Mouse (Mus musculus): ENCODE measurements around the gene Dnah8. TPM values are rescaled to one million over a fixed set of nuclear protein-coding genes. Genes with fewer than 3 reads are reported as not detected.
A peak's percentile ranks its signal among the peaks of the same experiment; 100 is the strongest.

Dnah8 gene
- polyA plus RNA-seq, 1 experiment, result 10.7 TPM

- Histone ChIP-seq H3K4me1 (ENCODE audit: control insufficient read depth, insufficient read depth, insufficient read length, low read length) (0 out of 2 replicates have a peak, but pooled peaks cover 3% of the 10 kb centered on the region), H3K27ac (ENCODE audit: insufficient read depth, low read depth, low read length) (no peak overlapping the region), H3K27me3 (ENCODE audit: control insufficient read depth, insufficient read depth, low read length) (no peaks in the 10 kb centered on the region), H3K36me3 (ENCODE audit: control insufficient read depth, insufficient read depth, low read length) (peaks cover 2% of the 10 kb centered on the region; the same call in 1 of the 2 replicates), H3K4me3 (ENCODE audit: low read depth, low read length) (no peak overlapping the region)
- WGBS, result 67% methylated on average over 17 of the region's 17 CpGs
- no peak for TF ChIP-seq POLR2A (IDR thresholded peaks at IDR 0.05; ENCODE audit: low read depth, low read length)
- TF ChIP-seq CTCF (IDR thresholded peaks at IDR 0.05; ENCODE audit: extremely low read depth, insufficient read length, insufficient replicate concordance, low read depth, low read length), result no peak
Measured at GRCm38 (mm10) chr17:30635367-30635766, 11.2 kb downstream of the Dnah8 start.

GRCm38 (mm10) chr17:30637714-30638113 lies 13.6 kb downstream of the Dnah8 start:
- Histone ChIP-seq H3K27me3 (ENCODE audit: control insufficient read depth, insufficient read depth, low read length) (no peaks in the 10 kb centered on the region), H3K27ac (ENCODE audit: insufficient read depth, low read depth, low read length) (no peak overlapping the region), H3K4me3 (ENCODE audit: low read depth, low read length) (no peak overlapping the region), H3K36me3 (ENCODE audit: control insufficient read depth, insufficient read depth, low read length) (peaks cover 2% of the 10 kb centered on the region; the same call in 1 of the 2 replicates), H3K4me1 (ENCODE audit: control insufficient read depth, insufficient read depth, insufficient read length, low read length) (0 out of 2 replicates have a peak, but pooled peaks cover 3% of the 10 kb centered on the region)
- TF ChIP-seq POLR2A (IDR thresholded peaks at IDR 0.05; ENCODE audit: low read depth, low read length) (no peak), CTCF (IDR thresholded peaks at IDR 0.05; ENCODE audit: extremely low read depth, insufficient read length, insufficient replicate concordance, low read depth, low read length) (no peak)
- WGBS, result 29% methylated on average over 1 of the region's 1 CpGs

- H3K4me1 ChIP-seq (ENCODE audit: control insufficient read depth, insufficient read depth, insufficient read length, low read length), result 0 out of 2 replicates have a peak, but pooled peaks cover 3% of the 10 kb centered on the region
- 55% methylated on average over 2 of the region's 2 CpGs for WGBS
Measured at GRCm38 (mm10) chr17:30638996-30639395, 14.8 kb downstream of the Dnah8 start.

GRCm38 (mm10) chr17:30640896-30641295 lies 16.7 kb downstream of the Dnah8 start:
- H3K27ac ChIP-seq (ENCODE audit: insufficient read depth, low read depth, low read length), result no peak overlapping the region
- no peaks in the 10 kb centered on the region for H3K27me3 ChIP-seq (ENCODE audit: control insufficient read depth, insufficient read depth, low read length)
- peaks cover 4% of the 10 kb centered on the region; the same call in 1 of the 2 replicates for H3K36me3 ChIP-seq (ENCODE audit: control insufficient read depth, insufficient read depth, low read length)
- 0 out of 2 replicates have a peak, but pooled peaks cover 3% of the 10 kb centered on the region for H3K4me1 ChIP-seq (ENCODE audit: control insufficient read depth, insufficient read depth, insufficient read length, low read length)
- TF ChIP-seq POLR2A (IDR thresholded peaks at IDR 0.05; ENCODE audit: low read depth, low read length) (no peak), CTCF (IDR thresholded peaks at IDR 0.05; ENCODE audit: extremely low read depth, insufficient read length, insufficient replicate concordance, low read depth, low read length) (no peak)
- 86% methylated on average over 5 of the region's 5 CpGs for WGBS
- H3K4me3 ChIP-seq (ENCODE audit: low read depth, low read length), result no peak overlapping the region

More at GRCm38 (mm10) chr17:30638996-30639395, 14.8 kb downstream of the Dnah8 start:
- Histone ChIP-seq H3K27me3 (ENCODE audit: control insufficient read depth, insufficient read depth, low read length) (no peaks in the 10 kb centered on the region), H3K36me3 (ENCODE audit: control insufficient read depth, insufficient read depth, low read length) (peaks cover 2% of the 10 kb centered on the region; the same call in 1 of the 2 replicates), H3K4me3 (ENCODE audit: low read depth, low read length) (no peak overlapping the region), H3K27ac (ENCODE audit: insufficient read depth, low read depth, low read length) (no peak overlapping the region)
- no peak for TF ChIP-seq POLR2A (IDR thresholded peaks at IDR 0.05; ENCODE audit: low read depth, low read length)
- no peak for TF ChIP-seq CTCF (IDR thresholded peaks at IDR 0.05; ENCODE audit: extremely low read depth, insufficient read length, insufficient replicate concordance, low read depth, low read length)

GRCm38 (mm10) chr17:30648770-30649169 lies 24.6 kb downstream of the Dnah8 start:
- H3K27me3 ChIP-seq (ENCODE audit: control insufficient read depth, insufficient read depth, low read length), result no peaks in the 10 kb centered on the region
- H3K4me1 ChIP-seq (ENCODE audit: control insufficient read depth, insufficient read depth, insufficient read length, low read length), result no peaks in the 10 kb centered on the region
- TF ChIP-seq CTCF (IDR thresholded peaks at IDR 0.05; ENCODE audit: extremely low read depth, insufficient read length, insufficient replicate concordance, low read depth, low read length) (peak; percentile 38; the same call in 1 of the 2 replicates), POLR2A (IDR thresholded peaks at IDR 0.05; ENCODE audit: low read depth, low read length) (no peak)
- H3K4me3 ChIP-seq (ENCODE audit: low read depth, low read length), result no peak overlapping the region
- H3K36me3 ChIP-seq (ENCODE audit: control insufficient read depth, insufficient read depth, low read length), result peaks cover 9% of the 10 kb centered on the region; the same call in 1 of the 2 replicates
- no peak overlapping the region for H3K27ac ChIP-seq (ENCODE audit: insufficient read depth, low read depth, low read length)
- WGBS, result 98% methylated on average over 3 of the region's 3 CpGs

GRCm38 (mm10) chr17:30653010-30653409 lies 28.9 kb downstream of the Dnah8 start:
- H3K4me3 ChIP-seq (ENCODE audit: low read depth, low read length), result no peak overlapping the region
- 95% methylated on average over 6 of the region's 6 CpGs for WGBS
- peaks cover 14% of the 10 kb centered on the region for H3K36me3 ChIP-seq (ENCODE audit: control insufficient read depth, insufficient read depth, low read length)
- TF ChIP-seq CTCF (IDR thresholded peaks at IDR 0.05; ENCODE audit: extremely low read depth, insufficient read length, insufficient replicate concordance, low read depth, low read length), result peak; percentile 41; the same call in 1 of the 2 replicates
- TF ChIP-seq POLR2A (IDR thresholded peaks at IDR 0.05; ENCODE audit: low read depth, low read length), result no peak
- no peaks in the 10 kb centered on the region for H3K27me3 ChIP-seq (ENCODE audit: control insufficient read depth, insufficient read depth, low read length)
- H3K4me1 ChIP-seq (ENCODE audit: control insufficient read depth, insufficient read depth, insufficient read length, low read length), result no peaks in the 10 kb centered on the region
- H3K27ac ChIP-seq (ENCODE audit: insufficient read depth, low read depth, low read length), result no peak overlapping the region

GRCm38 (mm10) chr17:30657530-30658151 lies 33.5 kb downstream of the Dnah8 start:
- Histone ChIP-seq H3K4me3 (ENCODE audit: low read depth, low read length) (peak overlapping the region; percentile 32), H3K27ac (ENCODE audit: insufficient read depth, low read depth, low read length) (no peak overlapping the region), H3K27me3 (ENCODE audit: control insufficient read depth, insufficient read depth, low read length) (no peaks in the 10 kb centered on the region), H3K36me3 (ENCODE audit: control insufficient read depth, insufficient read depth, low read length) (peaks cover 17% of the 10 kb centered on the region), H3K4me1 (ENCODE audit: control insufficient read depth, insufficient read depth, insufficient read length, low read length) (no peaks in the 10 kb centered on the region)
- no peak for TF ChIP-seq CTCF (IDR thresholded peaks at IDR 0.05; ENCODE audit: extremely low read depth, insufficient read length, insufficient replicate concordance, low read depth, low read length)
- TF ChIP-seq POLR2A (IDR thresholded peaks at IDR 0.05; ENCODE audit: low read depth, low read length), result no peak
- 57% methylated on average over 8 of the region's 8 CpGs for WGBS
